Mouse (Mus musculus): ENCODE results near the gene Pigp.
"Not testable (repeated sequence)": the region's sequence is repeated elsewhere in the genome, so short reads cannot be mapped to it uniquely, and the experiment has no call there.

The Pigp gene

DNA sequence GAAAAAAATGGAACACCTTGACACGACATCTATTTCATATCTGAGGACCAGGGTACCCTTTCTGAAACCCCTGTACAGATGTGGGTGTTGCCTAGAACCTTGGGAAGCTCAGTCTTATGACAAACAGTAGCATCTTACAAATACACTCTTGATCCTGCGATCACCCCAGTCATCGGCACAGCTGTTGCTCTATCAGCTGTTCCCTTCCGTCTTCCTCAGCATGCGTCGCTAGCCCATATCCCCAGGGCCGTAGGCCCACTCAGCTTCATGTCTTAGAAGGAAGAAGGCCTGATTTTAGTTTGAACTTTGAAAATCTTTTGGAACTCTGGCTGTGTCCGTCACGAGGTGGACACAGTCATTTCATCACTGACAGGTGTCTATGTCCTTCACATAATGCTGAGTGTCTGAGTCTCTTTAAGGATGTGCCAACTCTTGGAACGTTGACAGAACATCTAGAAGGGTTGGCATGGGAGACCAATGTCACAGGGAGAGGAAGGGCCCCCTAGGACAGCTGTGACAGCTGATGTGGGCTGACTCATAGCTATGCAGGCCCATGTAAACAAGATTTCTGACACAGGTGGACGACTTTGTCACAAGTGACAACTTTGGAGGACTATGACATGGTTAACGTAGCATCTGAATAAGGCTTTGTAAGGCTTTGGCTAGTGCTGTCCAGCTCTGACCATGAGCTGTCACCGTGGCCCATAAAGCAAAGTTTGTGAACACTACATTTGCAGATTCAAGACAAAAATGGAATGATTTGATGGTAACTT, 10.9 kb downstream of the Pigp start:
- no peak for DNase-seq (ENCODE audit: low read depth, low spot score)

GRCm38 (mm10) chr16:94358091-94358490, 13.6 kb downstream of the Pigp start:
- no peak for DNase-seq (ENCODE audit: low read depth, low spot score)

- DNase-seq (ENCODE audit: low read depth, low spot score): no peak
These were observed 14.7 kb downstream of the Pigp start for GRCm38 (mm10) chr16:94356776-94357494.

DNA sequence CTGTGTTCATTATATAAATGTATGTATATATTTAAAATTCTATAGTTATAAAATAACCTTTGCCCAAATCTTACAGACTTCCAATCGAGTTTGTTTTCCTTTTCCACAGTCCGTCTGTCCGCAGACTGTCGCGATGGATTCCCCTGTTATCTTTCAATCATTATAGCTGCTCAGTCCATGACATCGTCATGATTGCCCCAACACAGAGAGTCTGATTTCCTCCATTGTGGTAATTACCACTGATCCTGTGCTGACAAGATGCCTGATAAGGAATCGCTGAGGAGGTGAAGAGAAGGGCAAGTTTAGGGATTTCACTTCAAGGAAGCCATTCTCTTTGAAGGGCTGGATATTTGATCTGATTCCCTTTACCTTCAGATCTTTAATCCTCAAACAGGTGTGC, 15.6 kb downstream of the Pigp start:
- DNase-seq (ENCODE audit: low read depth, low spot score): no peak

DNA sequence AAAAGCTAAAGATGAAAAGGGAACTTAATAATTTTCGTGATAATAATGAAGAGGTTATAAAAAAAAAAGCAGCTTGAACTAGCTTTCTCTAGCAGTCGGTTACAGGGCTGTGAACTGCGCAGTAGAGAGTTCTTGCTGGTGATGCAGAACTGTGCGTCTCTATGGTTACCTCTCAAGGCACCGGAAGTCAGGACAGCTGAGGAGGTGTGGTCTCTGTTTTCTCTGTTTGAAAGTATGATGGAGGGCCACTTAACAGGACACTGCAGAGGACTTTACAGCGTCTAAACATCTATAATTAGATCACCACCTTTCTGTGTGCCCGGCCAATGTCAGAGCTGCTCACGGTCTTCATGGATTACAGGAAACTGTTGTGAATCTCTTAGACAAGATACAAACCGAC, 17.2 kb downstream of the Pigp start:
- DNase-seq (ENCODE audit: low read depth, low spot score): peak; percentile 79

DNA sequence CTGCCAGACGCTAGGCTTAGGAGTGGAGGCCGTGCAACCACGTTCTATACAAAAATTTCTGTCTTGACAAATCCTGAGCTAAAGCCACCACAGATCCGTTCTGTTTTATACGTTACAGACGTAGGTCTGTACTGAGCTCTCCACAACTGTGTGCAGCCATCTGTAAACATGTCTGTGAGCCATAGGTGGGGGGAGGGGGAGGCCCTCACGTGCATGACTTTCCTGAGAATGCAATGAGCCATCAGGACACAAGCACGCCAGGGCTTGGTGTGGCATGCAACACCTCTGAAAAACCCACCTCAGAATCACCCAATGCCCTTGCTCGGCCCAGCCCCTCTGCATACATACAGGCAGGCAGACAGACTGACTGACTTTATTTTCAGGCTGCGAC, 21.4 kb downstream of the Pigp start:
- DNase-seq (ENCODE audit: low read depth, low spot score): no peak

GRCm38 (mm10) chr16:94349588-94350286, 21.9 kb downstream of the Pigp start:
- no peak for DNase-seq (ENCODE audit: low read depth, low spot score)

GRCm38 (mm10) chr16:94348779-94349178, 22.9 kb downstream of the Pigp start:
- DNase-seq (ENCODE audit: low read depth, low spot score): no peak

DNA sequence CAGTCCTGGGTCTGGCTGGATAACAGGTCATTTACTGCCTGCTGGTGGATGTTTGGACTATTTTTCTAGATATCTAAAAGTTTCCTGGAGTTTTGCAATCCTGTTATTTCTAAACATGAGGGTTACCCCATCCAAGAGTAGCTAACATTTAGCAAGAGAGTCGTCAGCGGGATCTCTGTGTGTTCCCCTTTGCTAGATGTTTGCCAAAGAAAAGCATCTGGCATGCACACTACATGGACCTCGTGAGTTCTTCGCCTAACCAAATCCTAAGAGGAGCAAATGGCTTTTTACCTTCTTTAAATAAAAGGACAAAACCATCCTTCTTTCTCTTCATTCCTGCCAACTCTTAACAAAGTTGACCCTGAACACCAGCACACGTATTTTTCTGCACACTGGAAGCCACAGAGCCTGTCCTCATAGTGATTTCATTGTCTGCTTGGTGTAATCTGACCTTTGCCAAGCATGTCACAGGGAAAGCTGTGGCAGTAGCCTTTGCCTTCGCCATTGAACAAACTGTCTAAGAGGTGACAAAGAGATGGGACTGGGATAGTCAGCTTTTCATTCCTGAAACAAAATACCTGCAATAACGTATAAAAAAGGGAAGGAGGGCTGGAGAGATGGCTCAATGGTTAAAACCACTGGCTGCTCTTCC, 24.4 kb downstream of the Pigp start:
- DNase-seq (ENCODE audit: low read depth, low spot score): no peak

DNA sequence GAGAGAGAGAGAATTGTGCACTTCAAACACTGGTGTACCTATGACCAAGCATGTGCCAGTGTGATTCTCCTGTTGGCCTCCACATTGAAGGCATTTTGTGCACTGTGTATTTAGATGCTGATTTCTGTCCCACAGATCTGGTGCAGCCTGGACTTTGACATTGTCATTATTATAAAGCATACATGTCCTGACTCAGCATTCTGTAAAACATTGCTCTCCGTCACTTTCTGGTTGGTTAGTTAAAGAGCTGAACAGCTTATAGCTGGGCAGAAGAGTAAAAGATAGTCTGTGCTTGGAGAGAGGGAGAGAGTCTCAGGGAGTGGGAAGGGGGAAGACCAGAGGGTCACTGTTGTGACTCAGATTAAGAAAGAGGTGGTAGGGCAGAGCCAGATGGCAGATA, 25.9 kb downstream of the Pigp start:
- no peak for DNase-seq (ENCODE audit: low read depth, low spot score)

DNA sequence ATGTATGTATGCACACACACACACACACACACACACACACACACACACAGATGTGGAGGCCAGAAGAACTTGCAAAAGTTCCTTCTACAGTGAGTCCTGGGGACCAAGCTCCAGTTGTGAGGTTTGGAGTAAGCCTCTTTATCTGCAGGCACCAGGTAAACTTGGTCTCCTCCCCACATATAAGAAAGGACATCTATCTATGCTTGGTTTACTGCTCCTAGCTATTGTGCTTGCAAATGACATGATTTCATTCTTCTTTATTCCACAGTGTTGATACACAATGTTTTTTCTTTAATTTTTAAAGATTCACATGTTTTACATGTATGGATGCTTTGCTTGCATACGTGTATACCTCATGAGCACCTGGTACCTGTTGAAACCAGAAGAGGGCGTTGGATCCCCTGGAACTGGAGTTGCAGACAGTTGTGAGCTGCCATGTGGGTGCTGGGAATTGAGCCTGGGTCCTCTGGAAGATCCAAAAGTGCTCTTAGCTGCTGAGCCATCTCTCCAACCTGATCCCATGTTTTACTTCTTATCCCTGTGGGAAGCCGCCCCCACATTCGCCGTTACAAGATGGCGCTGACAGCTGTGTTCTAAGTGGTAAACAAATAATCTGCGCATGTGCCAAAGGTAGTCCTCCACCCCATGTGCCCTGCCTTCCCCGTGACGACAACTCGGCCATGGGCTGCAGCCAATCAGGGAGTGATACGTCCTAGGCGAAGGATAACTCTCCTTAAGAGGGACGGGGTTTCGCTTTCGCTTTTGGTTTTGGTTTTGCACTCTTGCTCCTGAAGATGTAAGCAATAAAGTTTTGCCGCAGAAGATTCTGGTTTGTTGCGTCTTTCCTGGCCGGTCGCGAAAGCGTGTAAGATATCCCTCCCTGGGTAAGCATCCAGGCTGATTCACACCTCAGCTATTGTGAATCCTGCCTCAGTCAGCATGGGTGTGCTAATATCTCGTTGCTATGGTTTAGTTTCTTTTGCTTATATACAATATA, 32.2 kb downstream of the Pigp start:
- not testable (repeated sequence) for DNase-seq (ENCODE audit: low read depth, low spot score)

DNA sequence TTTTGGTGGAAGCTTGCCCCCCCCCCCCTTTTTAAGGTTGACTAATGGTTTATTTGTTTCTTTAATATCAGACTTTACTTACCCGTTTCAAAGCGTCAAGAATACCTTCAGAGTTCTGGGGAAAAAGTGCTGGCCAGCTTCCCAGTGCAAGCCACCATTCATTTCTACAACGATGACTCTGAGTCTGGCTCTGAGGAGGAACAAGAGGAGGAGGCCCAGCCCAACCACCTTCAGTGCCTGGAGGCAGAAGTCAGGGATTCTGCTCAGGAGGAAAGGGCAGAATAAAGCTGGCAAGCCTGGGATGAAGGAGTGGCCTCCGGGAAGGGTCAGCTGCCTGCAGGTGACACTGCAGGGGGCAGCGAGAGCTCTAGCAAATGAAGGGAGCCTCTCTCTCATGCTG, 36.0 kb downstream of the Pigp start:
- DNase-seq (ENCODE audit: low read depth, low spot score): no peak

DNA sequence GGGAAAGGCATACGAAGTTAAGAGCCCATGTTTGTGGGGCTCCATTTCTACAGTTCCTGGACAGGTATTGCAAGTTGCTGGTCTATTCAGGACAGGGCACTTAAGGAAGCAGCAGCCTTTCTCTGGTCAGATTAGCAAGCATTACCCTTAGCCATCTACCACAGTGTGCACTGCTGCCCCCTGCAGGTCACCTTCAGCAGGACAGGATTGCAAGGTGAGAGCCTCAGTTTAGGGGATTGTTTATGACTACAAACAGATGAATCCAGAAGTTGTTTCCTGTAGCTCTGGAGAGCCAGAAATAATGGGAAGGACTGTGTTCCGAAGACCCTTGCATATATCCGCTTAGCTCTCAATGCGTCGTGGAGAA, 39.8 kb downstream of the Pigp start:
- peak; percentile 78 for DNase-seq (ENCODE audit: low read depth, low spot score)

DNA sequence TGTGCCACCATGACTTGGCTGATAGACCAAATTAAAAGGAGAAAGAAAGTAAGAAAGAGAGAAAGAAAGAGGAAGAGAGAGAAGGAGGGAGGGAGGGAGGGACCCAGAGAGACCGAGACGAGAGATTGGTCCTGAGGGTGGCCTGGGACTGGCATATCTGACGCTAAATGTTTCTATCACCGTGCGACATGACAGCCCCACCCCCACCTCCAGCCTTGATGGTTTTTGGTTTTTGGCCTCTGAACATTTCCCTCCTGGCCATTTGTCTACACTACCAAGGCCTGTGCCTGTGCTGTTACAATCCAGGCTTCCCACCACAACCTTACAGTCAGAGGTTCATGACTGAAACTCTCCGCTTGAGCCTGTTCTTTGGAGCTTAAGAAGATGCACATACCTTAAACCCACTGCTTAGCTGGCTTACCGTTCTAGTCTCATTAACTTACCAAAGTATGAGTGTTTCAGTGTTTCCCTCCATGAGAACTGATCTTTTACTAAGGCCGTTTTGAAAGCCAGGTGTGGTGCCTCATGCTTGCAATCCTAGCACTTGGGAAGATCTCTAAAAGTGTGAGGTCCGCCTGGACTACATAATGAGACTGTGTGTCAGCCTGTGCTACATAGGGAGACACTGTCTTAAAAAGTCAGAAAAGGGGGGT, 40.3 kb downstream of the Pigp start:
- DNase-seq (ENCODE audit: low read depth, low spot score): no peak

DNA sequence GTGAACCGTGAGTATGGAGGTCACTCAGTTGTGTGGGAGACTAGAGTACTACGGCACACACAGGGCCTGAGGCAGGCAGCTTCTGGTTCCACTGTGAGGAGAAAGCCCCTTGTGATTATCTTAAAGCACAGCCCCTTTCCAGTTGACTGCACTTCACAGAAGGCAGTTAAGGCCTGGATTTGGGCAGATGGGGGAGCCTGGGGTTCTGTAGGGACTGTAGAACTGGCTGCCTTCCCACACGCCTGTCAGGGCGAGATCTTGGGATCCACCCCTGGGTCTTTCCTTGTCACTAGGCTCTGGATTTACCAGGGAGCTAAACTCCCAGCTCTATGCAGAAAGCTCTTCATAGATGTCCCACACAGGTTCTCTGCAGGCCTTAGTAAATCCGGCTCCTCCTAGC, 41.2 kb downstream of the Pigp start:
- no peak for DNase-seq (ENCODE audit: low read depth, low spot score)

DNA sequence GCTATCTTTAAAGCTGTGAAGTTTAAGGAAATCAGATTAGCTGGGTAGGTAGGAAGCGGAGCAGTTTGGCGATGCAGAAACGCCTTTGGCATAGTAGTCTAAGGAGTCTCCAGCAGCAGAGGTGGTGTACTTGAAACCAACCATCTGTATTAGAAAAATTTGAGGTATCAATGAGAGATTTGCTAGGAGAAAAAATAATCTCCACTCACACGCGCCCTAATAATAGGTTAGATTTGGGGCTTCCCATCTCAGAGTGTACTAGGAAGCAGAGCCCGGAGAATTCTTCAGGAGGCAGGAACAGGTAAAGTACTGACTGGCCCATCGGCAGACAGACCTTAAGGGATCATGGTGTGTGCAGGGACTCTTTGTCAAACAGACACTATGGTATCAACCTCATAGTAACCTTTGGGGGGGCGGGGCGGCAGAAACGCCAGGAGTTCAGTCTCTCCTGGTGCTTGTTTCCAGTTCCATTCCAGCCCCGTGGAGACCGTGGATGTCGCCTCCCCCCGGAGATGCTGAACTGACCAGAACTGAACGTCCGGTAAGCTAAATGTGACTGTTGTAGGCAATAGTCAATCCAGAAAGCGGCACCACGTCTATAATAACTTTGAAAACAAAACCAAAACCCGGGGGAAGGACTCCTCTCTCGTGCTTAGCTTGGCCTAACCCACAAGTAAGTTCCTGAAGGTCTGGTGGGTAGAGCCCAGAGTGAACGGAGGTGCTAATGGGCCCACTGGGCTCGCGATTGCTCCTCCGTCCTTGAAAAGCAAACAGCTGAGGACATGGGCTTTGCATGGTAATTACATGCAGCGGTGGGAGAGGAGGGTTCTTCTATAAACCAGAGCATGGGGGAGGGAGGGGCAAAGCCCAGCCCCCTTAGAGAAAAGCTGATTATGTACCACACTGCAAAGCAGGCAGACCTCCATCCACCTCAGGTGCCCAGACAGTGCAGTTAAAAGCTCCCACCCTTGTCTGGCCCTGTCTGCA, 42.5 kb downstream of the Pigp start:
- peak; percentile 29 for DNase-seq (ENCODE audit: low read depth, low spot score)

DNA sequence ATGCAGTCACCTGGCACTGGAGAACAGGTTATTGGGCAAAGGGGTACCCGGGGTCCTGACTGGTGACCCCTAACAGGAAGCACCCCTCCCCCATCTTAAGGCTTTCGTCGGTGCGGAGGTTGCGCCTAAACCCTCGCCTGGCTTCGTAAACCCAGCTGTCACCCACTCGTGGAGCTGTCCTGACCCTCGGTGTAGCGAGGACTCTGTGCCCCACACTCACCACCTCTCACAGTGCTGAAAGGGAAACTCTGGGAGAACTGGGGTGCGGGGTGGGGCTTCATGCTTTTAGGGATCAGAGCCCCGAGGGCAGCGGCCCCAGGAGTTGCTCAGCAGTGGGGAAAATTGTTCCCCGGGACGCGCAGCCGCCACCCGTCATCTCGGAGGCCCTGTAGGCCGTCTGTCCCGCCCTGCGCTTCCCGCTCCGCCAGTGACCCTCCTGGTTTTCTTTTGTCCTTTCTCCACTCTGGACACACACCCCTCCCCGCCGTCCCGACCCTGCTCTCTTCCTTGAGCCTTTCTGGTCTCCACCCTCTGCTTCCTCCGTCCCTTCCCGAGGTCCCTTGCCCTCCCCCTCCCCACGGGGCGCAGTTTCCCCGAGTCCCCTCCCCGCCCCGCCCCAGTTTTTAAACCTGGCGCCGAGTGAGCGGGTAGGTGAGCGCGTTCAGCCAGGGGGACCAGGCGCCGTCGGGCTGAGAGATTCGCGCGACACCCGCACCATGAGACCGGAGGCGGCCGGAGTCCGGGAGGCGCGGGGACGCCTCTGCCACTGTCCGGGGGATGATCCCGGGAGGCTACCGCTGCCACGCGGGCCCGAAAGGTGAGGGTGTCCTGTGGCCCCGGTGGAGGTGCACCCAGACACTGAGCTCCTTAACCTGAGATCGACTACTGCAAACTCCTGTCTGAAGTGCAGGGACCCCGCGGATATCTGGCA, 43.6 kb downstream of the Pigp start, which contains the start of gene Ripply3:
Gene Ripply3, plus strand, starts transcription at position 640 of the 931 bp plus-strand sequence.
- DNase-seq (ENCODE audit: low read depth, low spot score): no peak

- DNase-seq (ENCODE audit: low read depth, low spot score): no peak
These were observed 45.6 kb downstream of the Pigp start for GRCm38 (mm10) chr16:94326008-94326407.
